In genomic region chr8:122414311-122414710, GRCm38 (mm10) we compare ENCODE assay signal across 31 mouse cellular contexts. TPM values are rescaled to one million over a fixed set of nuclear protein-coding genes. Genes with fewer than 3 reads are reported as not detected.
DNase-seq lines count a peak whose midpoint lies in the region; ATAC-seq and TF ChIP-seq lines count a peak whose summit lies in the region.
"Had no signal": no experiment of that assay in that cellular context is flagged by ENCODE, and none has a peak within 500 bp of the region (broad histone marks: within the 10 kb centered on the region; RNA-seq: fewer than 3 reads in every experiment).

No protein-coding gene starts in this region.

- H3K36me3 ChIP-seq in intestine, postnatal 0 days (ENCODE audit: control insufficient read depth, insufficient read depth) = peaks cover 90% of the 10 kb centered on the region
- H3K36me3 ChIP-seq in intestine, embryonic 16.5 days (ENCODE audit: control insufficient read depth, insufficient read depth, low read length) = peaks cover 26% of the 10 kb centered on the region

- no peak for ATAC-seq in intestine, postnatal 0 days
- no peak for ATAC-seq in intestine, embryonic 16.5 days
- ATAC-seq: activated CD4-positive, CD25-positive, alpha-beta regulatory T cell, adult 4 months; CD4-positive, CD25-positive, alpha-beta regulatory T cell, adult 4 months; Patski had no signal

- TF ChIP-seq CTCF in intestine, postnatal 0 days (IDR thresholded peaks at IDR 0.05; ENCODE audit: low read depth) = no peak

- H3K9me3 ChIP-seq in intestine, postnatal 0 days (ENCODE audit: control insufficient read depth) = no peaks in the 10 kb centered on the region
- H3K9me3 ChIP-seq in intestine, embryonic 16.5 days (ENCODE audit: control insufficient read depth, low read length) = no peaks in the 10 kb centered on the region
- H3K9me3 ChIP-seq: G1E had no signal

- no peaks in the 10 kb centered on the region for H3K27me3 ChIP-seq in intestine, postnatal 0 days (replicated peaks; ENCODE audit: control insufficient read depth, insufficient read depth, low read length)
- no peaks in the 10 kb centered on the region for H3K27me3 ChIP-seq in intestine, embryonic 16.5 days (replicated peaks; ENCODE audit: control insufficient read depth, insufficient read depth, low read length)
- H3K27me3 ChIP-seq: CH12.LX, Patski had no signal

- peak overlapping the region; percentile 35; the same call in 1 of the 2 replicates for H3K27ac ChIP-seq in intestine, postnatal 0 days (ENCODE audit: low read depth, low read length)
- no peak overlapping the region for H3K27ac ChIP-seq in intestine, embryonic 16.5 days (ENCODE audit: low read length)

- peak; percentile 73 for DNase-seq in ES-CJ7 (ENCODE audit: low read depth, low spot score)
- DNase-seq in R1 (ENCODE audit: low read depth, low spot score) = peak; percentile 77
- DNase-seq in ZHBTc4 (ENCODE audit: low read depth, low spot score) = peak; percentile 47
- DNase-seq in thymus, postnatal 4 days = no peak
- no peak for DNase-seq in adrenal gland, adult 18-20 months (ENCODE audit: low spot score in 2 of 2)
- DNase-seq in heart, adult 8-10 months (ENCODE audit: low spot score) = no peak
- DNase-seq: adrenal gland, adult 2 months; adrenal gland, adult 8-10 months; adrenal gland, postnatal 10 days; adrenal gland, postnatal 14 days; adrenal gland, postnatal 25 days; adrenal gland, postnatal 36 days; B cell, adult 2 months; cerebellum, adult 11 months; cerebellum, adult 11-12 months; cerebellum, adult 18-20 months; cerebellum, adult 2 months; cerebellum, adult 8-10 months; cerebellum, adult 9-10 months had no signal

- no peak overlapping the region for H3K4me2 ChIP-seq in intestine, postnatal 0 days (replicated peaks; ENCODE audit: low read depth)
- H3K4me2 ChIP-seq in intestine, embryonic 16.5 days (ENCODE audit: low read depth, low read length) = no peak overlapping the region

- 76% methylated on average over 9 of the region's 9 CpGs for WGBS in intestine, postnatal 0 days
- WGBS in intestine, embryonic 16.5 days = 79% methylated on average over 9 of the region's 9 CpGs

- no peak overlapping the region for H3K4me3 ChIP-seq in intestine, postnatal 0 days (ENCODE audit: low read depth, low read length)
- H3K4me3 ChIP-seq in intestine, embryonic 16.5 days (ENCODE audit: low read length) = no peak overlapping the region

- no peaks in the 10 kb centered on the region for H3K4me1 ChIP-seq in intestine, postnatal 0 days (replicated peaks; ENCODE audit: control insufficient read depth, insufficient read depth, low read length)
- H3K4me1 ChIP-seq in intestine, embryonic 16.5 days (ENCODE audit: control insufficient read depth, insufficient read depth, low read length) = no peaks in the 10 kb centered on the region

- no peak overlapping the region for H3K9ac ChIP-seq in intestine, postnatal 0 days (ENCODE audit: low read depth, low read length)
- no peak overlapping the region for H3K9ac ChIP-seq in intestine, embryonic 16.5 days (ENCODE audit: low read depth, low read length)

RNA-seq across cellular contexts. Expression of gene Il17c, which starts 7.5 kb away (rescaled TPM):
- polyA plus RNA-seq in intestine, postnatal 0 days (2015; fragmentation: Nextera tagmentation; extraction: Ambion mirVana) = not detected in 2 replicates
- not detected in 2 replicates for polyA plus RNA-seq in intestine, embryonic 16.5 days (2015; fragmentation: Nextera tagmentation; extraction: Ambion mirVana)
- not detected for total RNA-seq in adrenal gland, adult 18-20 months (2021)
- total RNA-seq in heart, adult 8-10 months (2022) = not detected
- total RNA-seq: adrenal gland, adult 2 months; adrenal gland, postnatal 10 days; adrenal gland, postnatal 14 days; adrenal gland, postnatal 25 days; adrenal gland, postnatal 36 days; adrenal gland, postnatal 4 days; CH12.LX; ES-E14; G1E; MEL had no signal
- polyA plus RNA-seq: activated CD4-positive, CD25-positive, alpha-beta regulatory T cell, adult 4 months; G1E had no signal

RNA-seq across cellular contexts. Expression of gene Cyba, which starts 18.4 kb away (rescaled TPM):
- polyA plus RNA-seq in intestine, postnatal 0 days (2015; fragmentation: Nextera tagmentation; extraction: Ambion mirVana) = 292 and 312 TPM in 2 replicates
- 338 and 349 TPM in 2 replicates for polyA plus RNA-seq in intestine, embryonic 16.5 days (2015; fragmentation: Nextera tagmentation; extraction: Ambion mirVana)
- total RNA-seq in adrenal gland, adult 18-20 months (2021) = 10 to 100 TPM; 29.0 to 53.7 TPM
- total RNA-seq in heart, adult 8-10 months (2022) = 10 to 100 TPM; 39.2 to 50.2 (median 44.5) TPM
- polyA plus RNA-seq: C2C12 had no signal

RNA-seq across cellular contexts. Expression of gene Mvd, which starts 28.9 kb away (rescaled TPM):
- polyA plus RNA-seq in intestine, postnatal 0 days (2015; fragmentation: Nextera tagmentation; extraction: Ambion mirVana) = 18.7 and 19.2 TPM in 2 replicates
- 80.4 and 81.7 TPM in 2 replicates for polyA plus RNA-seq in intestine, embryonic 16.5 days (2015; fragmentation: Nextera tagmentation; extraction: Ambion mirVana)
- total RNA-seq in adrenal gland, adult 18-20 months (2021) = 10 to 100 TPM; 20.1 to 20.3 TPM
- 1 to 10 TPM; 3.9 to 5.6 (median 4.9) TPM for total RNA-seq in heart, adult 8-10 months (2022)

RNA-seq across cellular contexts. Expression of gene Zc3h18, which starts 37.9 kb away (rescaled TPM):
- 24.0 and 26.1 TPM in 2 replicates for polyA plus RNA-seq in intestine, postnatal 0 days (2015; fragmentation: Nextera tagmentation; extraction: Ambion mirVana)
- polyA plus RNA-seq in intestine, embryonic 16.5 days (2015; fragmentation: Nextera tagmentation; extraction: Ambion mirVana) = 40.5 and 43.1 TPM in 2 replicates
- total RNA-seq in adrenal gland, adult 18-20 months (2021) = 10 to 100 TPM; 39.9 to 45.1 TPM
- 10 to 100 TPM; 21.2 to 24.0 (median 22.4) TPM for total RNA-seq in heart, adult 8-10 months (2022)

RNA-seq across cellular contexts. Expression of gene Snai3, which starts 46.2 kb away (rescaled TPM):
- 0.33 and 0.46 TPM in 2 replicates for polyA plus RNA-seq in intestine, postnatal 0 days (2015; fragmentation: Nextera tagmentation; extraction: Ambion mirVana)
- polyA plus RNA-seq in intestine, embryonic 16.5 days (2015; fragmentation: Nextera tagmentation; extraction: Ambion mirVana) = 0.73 and 0.83 TPM in 2 replicates
- not detected for total RNA-seq in adrenal gland, adult 18-20 months (2021)
- 10 to 100 TPM in 2 of 4 experiments, 1 to 10 TPM in 2; 2.7 to 14.4 (median 8.2) TPM for total RNA-seq in heart, adult 8-10 months (2022)
- total RNA-seq: adrenal gland, adult 2 months; adrenal gland, adult 8-10 months; adrenal gland, postnatal 14 days; adrenal gland, postnatal 25 days; adrenal gland, postnatal 36 days; G1E; MEL had no signal
- polyA plus RNA-seq: brain, embryonic 14.5 days; G1E had no signal

Comparison
In these comparisons a context has a peak if more than half of its experiments do, and no peak if none do; other contexts are left out.
1. DNase-seq: peak in ES-CJ7 (single experiment), R1 (single experiment) and ZHBTc4 (single experiment); none in thymus, postnatal 4 days (single experiment), adrenal gland, adult 18-20 months (0 of 2) and heart, adult 8-10 months (single experiment).